Mouse (Mus musculus) small intestine, adult 2 months (tissue): ENCODE data around the gene Oit3. TPM values are rescaled to one million over a fixed set of nuclear protein-coding genes. Genes with fewer than 3 reads are reported as not detected.
A peak's percentile ranks its signal among the peaks of the same experiment; 100 is the strongest.

Source experiments
- H3K27ac ChIP-seq: fragments of 200-500 bp; 2 replicates; pipeline ENCODE4 v1.5.1; 2012; ENCODE audit warnings: low read depth, low read length, control low read depth, inconsistent platforms; ENCODE audit not compliant: insufficient read depth
- H3K27me3 ChIP-seq: fragments of 200-500 bp; 2 replicates; pipeline ENCODE4 v1.6.1; 2012; ENCODE audit warnings: mild to moderate bottlenecking, moderate library complexity, low read length, inconsistent platforms; ENCODE audit not compliant: control insufficient read depth, insufficient read depth
- H3K36me3 ChIP-seq: fragments of 200-500 bp; 2 replicates; pipeline ENCODE4 v1.6.1; 2012; ENCODE audit warnings: mild to moderate bottlenecking, low read length, control low read depth, inconsistent platforms; ENCODE audit not compliant: control insufficient read depth, insufficient read depth
- H3K4me1 ChIP-seq: fragments of 200-500 bp; 2 replicates; pipeline ENCODE4 v1.6.1; 2012; ENCODE audit warnings: low read length, inconsistent platforms, mixed read lengths; ENCODE audit not compliant: control insufficient read depth, insufficient read depth, insufficient read length
- H3K4me3 ChIP-seq: fragments of 200-500 bp; 2 replicates; pipeline ENCODE4 v1.5.1; 2012; ENCODE audit warnings: low read depth, mild to moderate bottlenecking, control low read depth, inconsistent platforms, low read length, moderate library complexity
- CTCF ChIP-seq: fragments of 200-500 bp; IDR thresholded peaks from 2 replicates; pipeline ENCODE4 v1.5.1; 2012; ENCODE audit warnings: low read depth, mild to moderate bottlenecking, control low read depth, inconsistent platforms, low read length, moderate library complexity, mixed read lengths; ENCODE audit not compliant: insufficient replicate concordance, insufficient read length; ENCODE audit errors: extremely low read depth
- POLR2A ChIP-seq: fragments of 200-500 bp; IDR thresholded peaks from 2 replicates; pipeline ENCODE4 v1.6.1; 2012; ENCODE audit warnings: low read depth, mild to moderate bottlenecking, control low read depth, inconsistent platforms, low read length, moderate library complexity
- WGBS: fragments of 180-500 bp; shearing (Covaris S2); methylation state at CpG from one replicate; pipeline ENCODE4 v1.1.7; 2018; 5-methylcytosine and 5-hydroxymethylcytosine counted together
- polyA plus RNA-seq: library from polyadenylated mRNA; depleted of rRNA; stranded (reverse); fragments of >200 nt; gene quantifications from 2 replicates; pipeline ENCODE4 v1.2.3, GENCODE M21; 2012

Gene Oit3
- polyA plus RNA-seq, 1 experiment: 0.72 TPM

DNA sequence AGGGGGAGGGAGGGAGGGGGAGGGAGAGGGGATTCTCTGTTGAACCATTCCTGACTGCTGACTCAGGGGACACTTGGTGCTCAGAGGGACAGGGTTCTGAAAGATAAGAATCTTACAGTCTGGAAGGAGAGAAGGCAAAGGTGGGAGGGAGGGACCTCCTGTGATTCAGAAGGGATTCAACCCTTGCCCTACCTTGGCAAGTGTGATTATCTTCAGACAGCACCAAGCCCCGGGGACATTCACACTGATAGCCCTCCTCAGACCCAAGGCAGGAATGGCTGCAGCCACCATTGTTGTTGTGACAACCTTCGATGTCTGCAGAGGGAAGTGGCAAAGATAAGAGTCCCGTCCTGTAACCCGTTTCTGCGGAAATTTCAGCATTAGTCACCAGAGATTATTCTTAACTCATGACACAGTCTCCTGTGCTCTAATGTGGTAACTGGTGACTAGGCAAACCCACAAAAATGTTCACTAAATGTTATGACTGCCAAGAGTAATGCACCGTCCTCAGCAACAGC is 10.8 kb downstream of the Oit3 start:
- 15% methylated on average over 6 of the region's 6 CpGs for WGBS
- Histone ChIP-seq H3K4me1 (peaks cover 15% of the 10 kb centered on the region; the same call in 1 of the 2 replicates), H3K27ac (peak overlapping the region; percentile 30), H3K4me3 (no peak overlapping the region), H3K27me3 (no peaks in the 10 kb centered on the region), H3K36me3 (no peaks in the 10 kb centered on the region)
- TF ChIP-seq CTCF: no peak
- TF ChIP-seq POLR2A: no peak

DNA sequence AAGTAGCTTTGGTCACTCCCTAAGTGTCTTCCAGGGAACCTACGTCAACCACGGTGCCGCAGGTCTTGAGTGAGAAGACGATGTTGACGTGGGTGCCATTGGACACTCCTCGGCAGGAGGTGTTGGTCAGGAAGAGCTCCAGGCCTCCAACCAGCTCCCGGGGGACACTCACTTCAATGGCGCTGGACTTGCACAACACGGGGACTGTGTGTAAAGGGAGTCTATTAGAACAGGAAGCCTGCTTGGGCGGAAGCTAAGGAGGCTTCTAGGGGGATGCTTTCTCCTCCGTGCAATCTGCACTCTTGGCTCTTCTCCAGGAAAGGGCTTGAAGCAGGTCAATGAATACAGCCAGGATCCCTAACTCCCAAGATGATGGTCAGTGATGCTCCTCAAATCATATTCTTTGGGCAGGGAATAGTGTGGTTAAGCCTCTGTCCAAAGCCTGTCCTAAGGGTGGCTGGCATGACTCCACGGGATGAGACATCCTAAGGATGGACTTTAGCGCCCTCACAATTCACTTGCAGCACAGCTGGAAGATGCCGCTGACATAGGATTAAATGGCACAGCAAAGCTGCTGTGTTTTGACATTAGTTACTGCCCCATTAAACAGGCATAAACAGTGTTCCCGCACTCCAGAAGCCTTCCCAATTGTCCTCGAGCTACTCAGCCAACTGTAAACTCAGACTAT is 12.0 kb downstream of the Oit3 start:
- 80% methylated on average over 16 of the region's 16 CpGs for WGBS
- no peak overlapping the region for H3K4me3 ChIP-seq
- peak overlapping the region; percentile 64 for H3K27ac ChIP-seq
- H3K4me1 ChIP-seq: peaks cover 15% of the 10 kb centered on the region; the same call in 1 of the 2 replicates
- H3K36me3 ChIP-seq: no peaks in the 10 kb centered on the region
- TF ChIP-seq CTCF (no peak), POLR2A (no peak)
- H3K27me3 ChIP-seq: no peaks in the 10 kb centered on the region

DNA sequence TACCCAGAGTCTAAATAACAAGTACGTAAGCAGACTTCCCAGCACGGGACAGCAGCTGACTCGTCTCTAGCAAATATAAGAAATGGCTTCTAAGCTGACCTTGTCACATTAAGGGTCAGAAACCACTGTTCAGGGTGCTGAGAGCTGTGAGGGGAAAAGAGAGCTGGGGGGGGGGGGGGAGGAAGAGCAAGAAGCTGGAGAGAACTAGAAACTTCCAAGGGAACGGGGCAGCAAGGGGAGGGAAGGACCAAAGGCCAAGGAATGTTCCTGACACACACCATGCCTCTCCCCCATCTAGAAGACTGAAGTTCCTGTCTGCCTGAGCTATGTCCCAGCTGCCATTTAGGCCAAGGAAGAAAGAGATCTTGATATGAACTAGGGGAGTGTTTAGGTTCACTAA is 15.2 kb downstream of the Oit3 start:
- Histone ChIP-seq H3K4me1 (peaks cover 14% of the 10 kb centered on the region; the same call in 1 of the 2 replicates), H3K36me3 (peaks cover 9% of the 10 kb centered on the region), H3K4me3 (no peak overlapping the region), H3K27ac (no peak overlapping the region), H3K27me3 (no peaks in the 10 kb centered on the region)
- WGBS: 77% methylated on average over 4 of the region's 4 CpGs
- TF ChIP-seq CTCF (no peak), POLR2A (no peak)

DNA sequence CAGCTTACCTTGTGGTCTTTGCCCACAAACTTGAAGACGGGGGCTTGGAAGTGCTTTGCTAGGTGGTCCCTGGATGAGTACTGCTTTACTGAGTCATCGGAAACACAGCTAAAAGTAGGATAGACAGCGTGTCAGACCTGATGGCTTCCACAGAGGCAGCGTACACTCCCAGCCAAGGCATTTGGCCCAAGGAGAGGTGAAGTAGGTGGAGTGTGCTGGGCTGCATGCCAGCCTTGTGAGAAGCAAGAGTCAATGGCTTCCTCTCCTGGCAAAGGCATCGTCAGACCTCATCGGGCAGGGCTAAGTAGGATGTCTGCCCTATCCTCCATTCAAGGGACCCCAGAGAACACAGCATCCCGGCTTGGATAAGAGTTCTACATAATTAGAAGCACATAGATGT is 16.2 kb downstream of the Oit3 start:
- no peak for TF ChIP-seq CTCF
- TF ChIP-seq POLR2A: no peak
- WGBS: 54% methylated on average over 7 of the region's 7 CpGs
- H3K4me1 ChIP-seq: peaks cover 12% of the 10 kb centered on the region; the same call in 1 of the 2 replicates
- no peak overlapping the region for H3K4me3 ChIP-seq
- H3K27me3 ChIP-seq: no peaks in the 10 kb centered on the region
- peaks cover 10% of the 10 kb centered on the region for H3K36me3 ChIP-seq
- no peak overlapping the region for H3K27ac ChIP-seq

DNA sequence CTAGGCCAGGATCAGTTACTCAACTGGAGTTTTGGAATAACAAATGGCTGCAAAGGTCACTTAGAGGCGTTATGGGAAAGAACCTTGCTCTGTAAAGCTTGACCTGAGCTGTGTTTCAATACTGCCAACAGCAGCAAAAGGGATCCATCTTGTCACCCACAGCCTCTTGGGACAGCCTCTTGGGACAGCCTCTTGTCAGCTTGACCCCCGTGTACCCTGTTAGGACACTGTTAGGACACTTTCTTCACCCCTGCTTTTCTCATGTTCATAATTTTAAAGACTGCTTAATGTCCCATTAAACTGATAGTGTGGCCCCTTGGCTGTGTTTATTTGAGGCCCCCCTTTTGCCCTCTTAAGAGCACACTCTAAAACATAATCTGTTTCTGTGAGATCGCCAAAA is 17.1 kb downstream of the Oit3 start:
- no peaks in the 10 kb centered on the region for H3K27me3 ChIP-seq
- no peak overlapping the region for H3K27ac ChIP-seq
- peaks cover 14% of the 10 kb centered on the region for H3K36me3 ChIP-seq
- WGBS: 78% methylated on average over 3 of the region's 3 CpGs
- H3K4me1 ChIP-seq: peaks cover 3% of the 10 kb centered on the region; the same call in 1 of the 2 replicates
- no peak overlapping the region for H3K4me3 ChIP-seq
- TF ChIP-seq POLR2A (no peak), CTCF (no peak)

DNA sequence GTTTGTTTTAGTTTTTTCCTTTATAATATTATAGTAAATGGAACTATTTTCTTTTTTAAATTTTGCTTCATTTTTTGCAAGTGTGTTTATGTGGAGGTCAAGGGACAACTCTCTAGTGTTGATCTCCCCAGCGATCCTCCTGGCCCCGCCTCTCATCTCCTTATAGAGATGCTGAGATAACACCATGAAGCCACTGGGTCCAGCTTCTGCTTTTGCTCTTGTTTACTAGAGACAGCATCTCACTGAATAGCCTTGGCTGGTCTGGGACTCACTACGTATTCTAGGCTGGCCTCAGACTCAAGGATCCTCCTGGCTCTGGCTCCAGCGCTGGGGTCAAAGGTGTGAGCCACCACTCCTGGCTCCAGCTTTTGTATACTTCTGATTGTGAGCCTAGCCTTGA is 22.1 kb downstream of the Oit3 start:
- H3K36me3 ChIP-seq: peaks cover 30% of the 10 kb centered on the region
- 76% methylated on average over 4 of the region's 4 CpGs for WGBS
- TF ChIP-seq POLR2A: no peak
- TF ChIP-seq CTCF: no peak

DNA sequence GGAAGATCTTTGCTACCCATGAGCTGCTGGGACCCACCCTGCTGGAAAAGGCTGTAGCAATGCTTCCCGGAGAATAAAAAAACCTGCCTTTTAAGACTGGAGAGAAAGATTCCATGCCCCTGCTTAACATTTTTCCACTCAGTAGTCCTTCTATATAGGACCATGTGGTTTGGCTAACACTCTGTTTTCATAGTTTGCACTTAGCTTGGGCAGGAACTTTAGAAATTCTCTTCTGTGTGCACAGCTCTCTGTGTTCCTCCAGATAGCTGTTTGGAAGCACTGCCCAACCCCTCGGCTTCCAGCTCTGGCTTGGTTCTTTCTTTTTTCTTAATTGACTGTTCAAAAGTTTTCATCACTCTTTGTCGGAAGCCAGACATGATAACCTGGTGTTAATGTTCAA is 25.0 kb downstream of the Oit3 start:
- H3K4me3 ChIP-seq: no peak overlapping the region
- no peak overlapping the region for H3K27ac ChIP-seq
- WGBS: 82% methylated on average over 3 of the region's 3 CpGs
- H3K27me3 ChIP-seq: no peaks in the 10 kb centered on the region
- peaks cover 26% of the 10 kb centered on the region for H3K36me3 ChIP-seq
- TF ChIP-seq POLR2A: no peak
- TF ChIP-seq CTCF: no peak
- no peaks in the 10 kb centered on the region for H3K4me1 ChIP-seq

More for the DNA sequence above, 22.1 kb downstream of the Oit3 start:
- no peak overlapping the region for H3K27ac ChIP-seq
- H3K27me3 ChIP-seq: no peaks in the 10 kb centered on the region
- no peak overlapping the region for H3K4me3 ChIP-seq
- H3K4me1 ChIP-seq: no peaks in the 10 kb centered on the region

DNA sequence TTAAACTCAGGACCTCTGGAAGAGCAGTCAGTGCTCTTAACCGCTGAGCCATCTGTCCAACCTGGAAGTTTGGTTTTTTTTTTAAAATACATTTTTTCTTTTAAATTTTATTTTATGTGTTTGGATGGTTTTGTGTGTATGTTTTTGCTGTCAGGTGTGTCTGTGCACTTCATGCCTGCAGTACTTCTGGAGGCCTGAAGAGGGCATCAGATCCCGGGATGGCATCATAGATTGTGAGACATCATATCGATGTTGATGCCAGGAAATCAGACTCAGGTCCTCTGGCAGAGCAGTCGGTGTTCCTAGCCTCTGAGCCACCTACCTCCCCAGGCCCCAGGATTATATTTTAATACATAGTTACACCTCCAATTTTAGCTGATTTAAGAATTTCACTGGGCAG is 27.9 kb downstream of the Oit3 start:
- Histone ChIP-seq H3K4me3 (no peak overlapping the region), H3K4me1 (no peaks in the 10 kb centered on the region), H3K36me3 (peaks cover 19% of the 10 kb centered on the region), H3K27me3 (no peaks in the 10 kb centered on the region), H3K27ac (no peak overlapping the region)
- 94% methylated on average over 4 of the region's 4 CpGs for WGBS
- TF ChIP-seq POLR2A (no peak), CTCF (peak; percentile 19; the same call in 1 of the 2 replicates)
